Mouse (Mus musculus) hindbrain, postnatal 0 days (tissue): ENCODE results near the gene Spag7. TPM values are rescaled to one million over a fixed set of nuclear protein-coding genes. Genes with fewer than 3 reads are reported as not detected.

Source experiments
- ATAC-seq: fragments of 200-750 bp; cut with Nextera tagmentation; 2 replicates; pipeline ENCODE4 v1.8.0; 2017; ENCODE audit warnings: mild to moderate bottlenecking, moderate TSS enrichment, moderate library complexity
- DNase-seq: peaks from one replicate; pipeline ENCODE4 v3.0.0-alpha.2; 2015; ENCODE audit warnings: low spot score
- H3K27ac ChIP-seq: fragments of 300-500 bp; sonication (generic); 2 replicates; pipeline ENCODE4 v1.5.1; 2014; ENCODE audit warnings: mild to moderate bottlenecking
- H3K27me3 ChIP-seq: fragments of 300-500 bp; sonication (generic); 2 replicates; pipeline ENCODE4 v1.6.1; 2014; ENCODE audit warnings: low read length, mixed read lengths; ENCODE audit not compliant: insufficient read depth
- H3K36me3 ChIP-seq: fragments of 300-500 bp; sonication (generic); 2 replicates; pipeline ENCODE4 v1.6.1; 2014; ENCODE audit warnings: low read length, mixed read lengths; ENCODE audit not compliant: insufficient read depth
- H3K4me1 ChIP-seq: fragments of 300-500 bp; sonication (generic); 2 replicates; pipeline ENCODE4 v1.6.1; 2014; ENCODE audit warnings: antibody characterized with exemption, low read length, mixed read lengths; ENCODE audit not compliant: insufficient read depth
- H3K4me2 ChIP-seq: fragments of 300-500 bp; sonication (generic); 2 replicates; pipeline ENCODE4 v1.6.1; 2014; ENCODE audit warnings: low read depth, mild to moderate bottlenecking, low read length, moderate library complexity, mixed read lengths
- H3K4me3 ChIP-seq: fragments of 300-500 bp; sonication (generic); 2 replicates; pipeline ENCODE4 v1.5.1; 2014; ENCODE audit warnings: low read length
- H3K9ac ChIP-seq: fragments of 300-500 bp; sonication (generic); replicated peaks from 2 replicates; pipeline ENCODE4 v1.6.1; 2014; ENCODE audit warnings: mild to moderate bottlenecking, low read length, moderate library complexity, mixed read lengths
- H3K9me3 ChIP-seq: fragments of 300-500 bp; sonication (generic); 2 replicates; pipeline ENCODE4 v1.6.1; 2016; ENCODE audit warnings: low read length, mixed read lengths
- CTCF ChIP-seq: IDR thresholded peaks from 2 replicates; pipeline ENCODE4 v1.5.1; 2016; ENCODE audit warnings: antibody characterized with exemption, control low read depth, low read depth
- WGBS: fragments of 180-500 bp; shearing (Covaris S2); extraction: QIAGEN DNeasy Blood & Tissue Kit; methylation state at CpG from one replicate; pipeline ENCODE4 v1.1.7; 2014; 5-methylcytosine and 5-hydroxymethylcytosine counted together
- polyA plus RNA-seq: library from polyadenylated mRNA; unstranded; fragments of >200 nt; fragmentation: Nextera tagmentation; extraction: Ambion mirVana; gene quantifications from 2 replicates; pipeline ENCODE4 v1.2.1, GENCODE M21; 2015
- total RNA-seq: library from RNA; depleted of rRNA; stranded (reverse); fragments of >200 nt; gene quantifications from 2 replicates; pipeline ENCODE4 v1.2.3, GENCODE M21; 2014

Gene Spag7
- total and polyA plus RNA-seq, 2 experiments from 2014 or later = 31.9 to 138 TPM

DNA sequence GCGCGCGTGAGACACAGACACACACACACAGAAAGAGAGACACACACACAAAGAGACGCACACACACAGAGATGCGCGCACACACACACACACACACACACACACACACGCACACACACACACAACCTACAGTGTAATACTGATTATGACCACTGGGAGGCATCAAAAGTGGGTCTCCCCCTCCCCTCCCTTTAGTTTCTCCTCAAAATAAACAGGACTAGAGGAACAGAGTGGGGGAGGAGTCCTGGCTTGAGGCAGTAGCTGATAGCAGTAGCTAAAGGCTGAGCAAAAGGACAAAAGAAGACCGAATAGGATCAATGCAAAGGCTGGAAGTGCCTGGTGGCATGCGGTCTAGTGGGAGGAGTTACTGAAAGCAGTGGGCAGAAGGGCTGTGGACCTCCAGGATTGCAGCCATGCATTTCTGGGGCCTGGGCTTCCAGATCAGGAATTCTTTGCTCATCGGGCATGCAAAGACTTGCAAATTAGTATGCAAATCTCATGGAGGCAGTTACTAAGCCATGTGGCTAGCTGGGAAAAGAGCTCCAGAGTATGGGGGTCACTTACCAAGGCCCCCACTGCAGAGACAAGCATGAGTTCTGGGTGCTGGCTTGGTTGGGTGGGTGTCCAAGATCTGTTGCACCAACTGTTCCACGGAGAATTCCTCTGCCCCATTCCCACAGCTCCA is 12.8 kb upstream of the Spag7 start:
- Histone ChIP-seq H3K4me3 (no peak overlapping the region), H3K4me1 (peaks cover 14% of the 10 kb centered on the region; the same call in 1 of the 2 replicates), H3K36me3 (peaks cover 32% of the 10 kb centered on the region), H3K9ac (no peak overlapping the region), H3K27me3 (no peaks in the 10 kb centered on the region), H3K4me2 (no peak overlapping the region), H3K9me3 (no peaks in the 10 kb centered on the region), H3K27ac (peak overlapping the region; percentile 59; the same call in 1 of the 2 replicates)
- WGBS = 11% methylated on average over 11 of the region's 11 CpGs
- TF ChIP-seq CTCF = peak; percentile 93
- ATAC-seq (peak; percentile 89), DNase-seq (peak; percentile 88)

DNA sequence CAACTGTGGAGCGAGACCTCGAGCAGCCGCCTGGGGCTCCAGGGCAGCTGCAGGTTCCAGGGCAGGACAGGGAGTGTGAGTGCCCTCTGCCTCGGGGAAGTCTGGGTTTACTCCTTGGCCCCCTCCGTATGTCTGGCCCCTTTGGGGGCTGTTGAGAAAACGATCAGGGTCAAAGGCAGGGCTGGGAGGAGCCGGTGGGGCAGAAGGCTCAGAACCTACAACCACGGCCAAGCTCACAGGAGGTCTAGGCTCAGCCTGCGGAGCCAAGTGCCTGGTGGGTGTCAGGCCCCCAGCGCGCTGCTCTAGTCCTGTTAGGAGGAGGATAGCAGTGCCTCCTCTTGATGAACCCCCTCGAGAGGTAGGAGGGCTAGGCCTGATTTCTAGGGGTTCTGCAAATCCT is 12.0 kb upstream of the Spag7 start:
- ATAC-seq = no peak
- H3K27ac ChIP-seq = no peak overlapping the region
- H3K4me3 ChIP-seq = no peak overlapping the region
- no peaks in the 10 kb centered on the region for H3K9me3 ChIP-seq
- H3K9ac ChIP-seq = no peak overlapping the region
- H3K36me3 ChIP-seq = peaks cover 32% of the 10 kb centered on the region
- no peaks in the 10 kb centered on the region for H3K27me3 ChIP-seq
- no peak overlapping the region for H3K4me2 ChIP-seq
- no peak for DNase-seq
- no peak for TF ChIP-seq CTCF
- H3K4me1 ChIP-seq = peaks cover 5% of the 10 kb centered on the region; the same call in 1 of the 2 replicates
- 69% methylated on average over 12 of the region's 12 CpGs for WGBS

DNA sequence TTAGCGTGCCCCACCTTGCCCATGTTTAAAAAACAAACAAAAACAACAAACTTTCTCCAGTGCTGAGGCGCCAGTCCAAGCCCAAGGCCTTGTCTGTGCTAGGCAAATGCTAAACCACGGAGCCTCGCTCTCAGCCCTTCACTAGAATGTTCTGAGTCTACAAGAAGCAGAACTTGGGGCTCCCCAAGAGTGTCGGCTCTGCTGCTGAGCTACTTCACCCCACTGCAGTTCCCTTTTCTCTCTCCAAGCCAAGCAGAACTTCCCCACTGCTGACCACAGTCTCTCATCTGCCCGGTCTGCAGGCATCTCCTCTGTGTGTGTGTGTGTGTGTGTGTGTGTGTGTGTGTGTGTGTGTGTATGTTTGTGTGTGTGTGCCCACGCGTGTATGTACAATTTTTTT is 10.7 kb upstream of the Spag7 start:
- no peak for TF ChIP-seq CTCF
- H3K4me2 ChIP-seq = no peak overlapping the region
- no peak overlapping the region for H3K4me3 ChIP-seq
- DNase-seq = no peak
- H3K27ac ChIP-seq = no peak overlapping the region
- peaks cover 40% of the 10 kb centered on the region for H3K36me3 ChIP-seq
- H3K27me3 ChIP-seq = no peaks in the 10 kb centered on the region
- 94% methylated on average over 8 of the region's 8 CpGs for WGBS
- H3K4me1 ChIP-seq = peaks cover 4% of the 10 kb centered on the region; the same call in 1 of the 2 replicates
- no peaks in the 10 kb centered on the region for H3K9me3 ChIP-seq
- H3K9ac ChIP-seq = no peak overlapping the region
- no peak for ATAC-seq

- WGBS = 97% methylated on average over 8 of the region's 8 CpGs
- no peaks in the 10 kb centered on the region for H3K9me3 ChIP-seq
- peaks cover 4% of the 10 kb centered on the region; the same call in 1 of the 2 replicates for H3K4me1 ChIP-seq
- DNase-seq (no peak), ATAC-seq (no peak)
- no peak overlapping the region for H3K9ac ChIP-seq
- TF ChIP-seq CTCF = no peak
- H3K4me2 ChIP-seq = no peak overlapping the region
- H3K27me3 ChIP-seq = no peaks in the 10 kb centered on the region
- H3K36me3 ChIP-seq = peaks cover 36% of the 10 kb centered on the region
- H3K4me3 ChIP-seq = no peak overlapping the region
- H3K27ac ChIP-seq = no peak overlapping the region
Observed at GRCm38 (mm10) chr11:70679361-70679760, 10.1 kb upstream of the Spag7 start.

DNA sequence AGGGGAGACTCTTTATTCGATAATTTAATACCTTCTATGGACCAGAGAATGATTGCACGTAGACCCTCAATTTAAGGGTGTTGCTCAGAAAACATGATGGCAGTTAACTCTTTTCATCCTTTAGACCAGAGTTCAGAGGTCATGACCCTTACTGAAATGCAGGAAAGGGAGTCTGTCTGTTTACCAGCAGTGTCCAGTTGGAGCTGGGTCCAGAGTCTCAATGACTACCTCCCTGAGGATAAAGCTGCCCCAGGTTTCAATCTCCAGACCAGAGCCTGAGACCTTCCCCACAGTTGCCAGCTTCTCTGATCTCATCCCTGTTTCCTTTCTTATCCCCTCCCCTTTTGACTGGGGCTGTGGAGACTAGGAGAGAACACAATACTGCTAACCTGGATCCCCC is 9.4 kb upstream of the Spag7 start:
- H3K9ac ChIP-seq = no peak overlapping the region
- no peaks in the 10 kb centered on the region for H3K9me3 ChIP-seq
- H3K36me3 ChIP-seq = peaks cover 28% of the 10 kb centered on the region
- H3K4me3 ChIP-seq = no peak overlapping the region
- H3K27ac ChIP-seq = no peak overlapping the region
- H3K4me1 ChIP-seq = peaks cover 4% of the 10 kb centered on the region; the same call in 1 of the 2 replicates
- ATAC-seq = no peak
- no peaks in the 10 kb centered on the region for H3K27me3 ChIP-seq
- 64% methylated on average over 2 of the region's 2 CpGs for WGBS
- no peak for TF ChIP-seq CTCF
- DNase-seq = no peak
- no peak overlapping the region for H3K4me2 ChIP-seq

- H3K36me3 ChIP-seq = peaks cover 27% of the 10 kb centered on the region
- no peak for TF ChIP-seq CTCF
- 79% methylated on average over 9 of the region's 9 CpGs for WGBS
- no peak overlapping the region for H3K4me2 ChIP-seq
- H3K27me3 ChIP-seq = no peaks in the 10 kb centered on the region
- ATAC-seq (no peak), DNase-seq (no peak)
- H3K9ac ChIP-seq = no peak overlapping the region
- no peak overlapping the region for H3K4me3 ChIP-seq
- H3K4me1 ChIP-seq = peaks cover 4% of the 10 kb centered on the region; the same call in 1 of the 2 replicates
- no peaks in the 10 kb centered on the region for H3K9me3 ChIP-seq
- no peak overlapping the region for H3K27ac ChIP-seq
Observed at GRCm38 (mm10) chr11:70678092-70678491, 8.9 kb upstream of the Spag7 start.

DNA sequence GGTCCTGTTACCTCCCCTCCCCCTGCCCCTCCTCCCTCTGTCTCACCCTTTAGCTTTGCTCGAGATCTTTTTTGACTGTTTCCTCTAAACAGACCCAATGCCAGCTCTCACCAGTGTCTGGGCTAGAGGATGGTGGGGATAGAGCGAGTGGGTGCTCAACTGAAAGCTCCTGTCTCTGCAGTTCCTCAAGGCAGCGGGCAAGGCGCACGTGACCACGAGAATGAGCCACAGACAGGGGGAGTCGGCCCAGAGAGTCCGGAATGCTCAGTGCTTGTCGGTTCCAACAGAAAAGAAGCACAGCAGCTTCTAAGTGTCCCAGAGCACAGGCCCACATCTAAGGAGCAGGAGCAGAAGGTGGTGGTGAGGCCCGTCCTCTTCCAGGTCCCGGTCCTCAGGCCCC is 5.3 kb upstream of the Spag7 start:
- no peak overlapping the region for H3K4me3 ChIP-seq
- H3K4me2 ChIP-seq = no peak overlapping the region
- no peaks in the 10 kb centered on the region for H3K9me3 ChIP-seq
- no peaks in the 10 kb centered on the region for H3K4me1 ChIP-seq
- no peaks in the 10 kb centered on the region for H3K27me3 ChIP-seq
- H3K36me3 ChIP-seq = peaks cover 16% of the 10 kb centered on the region
- ATAC-seq (no peak), DNase-seq (no peak)
- H3K27ac ChIP-seq = no peak overlapping the region
- WGBS = 54% methylated on average over 11 of the region's 11 CpGs
- H3K9ac ChIP-seq = no peak overlapping the region
- TF ChIP-seq CTCF = no peak
